In genomic region chr5:108866746-108867145, GRCm38 (mm10) we compare ENCODE assay signal across 14 mouse cellular contexts. TPM values are rescaled to one million over a fixed set of nuclear protein-coding genes. Genes with fewer than 3 reads are reported as not detected.
A peak's percentile ranks its signal among the peaks of the same experiment; 100 is the strongest.
DNase-seq lines count a peak whose midpoint lies in the region; ATAC-seq and TF ChIP-seq lines count a peak whose summit lies in the region.
"Not testable (repeated sequence)": the region's sequence is repeated elsewhere in the genome, so short reads cannot be mapped to it uniquely, and the experiment has no call there.
"Had no signal": no experiment of that assay in that cellular context is flagged by ENCODE, and none has a peak within 500 bp of the region (broad histone marks: within the 10 kb centered on the region; RNA-seq: fewer than 3 reads in every experiment).

No protein-coding gene starts in this region.

- peak; percentile 54 for TF ChIP-seq CTCF in E14TG2a.4 (conservative IDR thresholded peaks at IDR 0.05; ENCODE audit: low read length)
- peak; percentile 64 for TF ChIP-seq CTCF in layer of hippocampus, adult 2 months (conservative IDR thresholded peaks at IDR 0.05)
- peak; percentile 70 for TF ChIP-seq CTCF in lung, postnatal 0 days (IDR thresholded peaks at IDR 0.05)

- DNase-seq in adrenal gland, postnatal 14 days, result peak; percentile 38
- DNase-seq in embryo, embryonic 9.5 days (ENCODE audit: extremely low spot score), result peak; percentile 31
- DNase-seq in heart, postnatal 4 days, result peak; percentile 21
- DNase-seq in layer of hippocampus, adult 2 months (ENCODE audit: low spot score in 2 of 2), result not testable (repeated sequence)
- peak; percentile 10 for DNase-seq in lung, postnatal 0 days (ENCODE audit: low spot score)
- DNase-seq in ovary, postnatal 10 days (ENCODE audit: low spot score), result peak; percentile 1
- peak; percentile 1 to 2 for DNase-seq in thymus, postnatal 36 days

- H3K9me3 ChIP-seq in E14TG2a.4 (ENCODE audit: low read length); lung, postnatal 0 days (ENCODE audit: low read length): not testable (repeated sequence)

- TF ChIP-seq EP300 in lung, postnatal 0 days (IDR thresholded peaks at IDR 0.05), result not testable (repeated sequence)

- not testable (repeated sequence) for H3K27ac ChIP-seq in layer of hippocampus, adult 2 months; lung, postnatal 0 days (ENCODE audit: low read length)

- H3K36me3 ChIP-seq in E14TG2a.4 (ENCODE audit: insufficient read depth, low read length); lung, postnatal 0 days (ENCODE audit: insufficient read depth, low read length): not testable (repeated sequence)

- not testable (repeated sequence) for H3K9ac ChIP-seq in lung, postnatal 0 days (replicated peaks; ENCODE audit: low read depth)

- H3K27me3 ChIP-seq in E14TG2a.4 (ENCODE audit: insufficient read depth, low read length); lung, postnatal 0 days (replicated peaks; ENCODE audit: insufficient read depth, low read length): not testable (repeated sequence)

- not testable (repeated sequence) for H3K4me1 ChIP-seq in E14TG2a.4 (replicated peaks; ENCODE audit: low read depth, low read length); lung, postnatal 0 days (ENCODE audit: insufficient read depth, low read depth, low read length)

- H3K4me3 ChIP-seq in E14TG2a.4 (replicated peaks; ENCODE audit: low read length); layer of hippocampus, adult 2 months; lung, postnatal 0 days (ENCODE audit: low read depth, low read length): not testable (repeated sequence)

- WGBS in lung, postnatal 0 days, result 8% methylated on average over 1 of the region's 1 CpGs

- not testable (repeated sequence) for ATAC-seq in lung, postnatal 0 days

- H3K4me2 ChIP-seq in lung, postnatal 0 days (replicated peaks; ENCODE audit: low read depth, low read length), result not testable (repeated sequence)

RNA-seq across cellular contexts. Expression of gene Vmn2r9, which starts 14.3 kb away (rescaled TPM):
- total RNA-seq in adrenal gland, postnatal 14 days (2021), result not detected in 2 replicates
- not detected for total RNA-seq in heart, postnatal 4 days (2021)
- total RNA-seq in layer of hippocampus, adult 2 months (2021), result not detected
- 0.02 and 0.04 TPM in 2 replicates for polyA plus RNA-seq in lung, postnatal 0 days (2015; fragmentation: Nextera tagmentation; extraction: Ambion mirVana)
- polyA plus RNA-seq: embryonic facial prominence, embryonic 13.5 days; G1E; heart, embryonic 10.5 days; limb, embryonic 15.5 days; midbrain, embryonic 16.5 days had no signal

RNA-seq across cellular contexts. Expression of gene Vmn2r8, which starts 58.1 kb away (rescaled TPM):
- total RNA-seq in adrenal gland, postnatal 14 days (2021), result not detected in 2 replicates
- not detected for total RNA-seq in heart, postnatal 4 days (2021)
- not detected for total RNA-seq in layer of hippocampus, adult 2 months (2021)
- polyA plus RNA-seq in lung, postnatal 0 days (2015; fragmentation: Nextera tagmentation; extraction: Ambion mirVana), result not detected in 2 replicates
- polyA plus RNA-seq: embryonic facial prominence, embryonic 13.5 days; G1E; heart, embryonic 10.5 days; inflammation-experienced regulatory T-cells, adult 6 months; limb, embryonic 15.5 days; midbrain, embryonic 16.5 days had no signal
